Mouse (Mus musculus) embryo, embryonic 9.5 days (tissue): ENCODE results near the gene Xrcc4.
A peak's percentile ranks its signal among the peaks of the same experiment; 100 is the strongest.

ENCODE experiments used
- DNase-seq: peaks from one replicate; pipeline ENCODE4 v3.0.0-alpha.2; 2017; ENCODE audit errors: extremely low spot score

Gene Xrcc4

GRCm38 (mm10) chr13:89739696-89740242 lies 349.6 kb downstream of the Xrcc4 start:
- DNase-seq, result peak; percentile 67

GRCm38 (mm10) chr13:89738776-89739695 lies 350.4 kb downstream of the Xrcc4 start:
- peak; percentile 85 for DNase-seq

GRCm38 (mm10) chr13:89738275-89738674 lies 351.1 kb downstream of the Xrcc4 start:
- no peak for DNase-seq

- DNase-seq, result no peak
These were observed 354.3 kb downstream of the Xrcc4 start for GRCm38 (mm10) chr13:89735111-89735510.

- no peak for DNase-seq
These were observed 362.9 kb downstream of the Xrcc4 start for GRCm38 (mm10) chr13:89726492-89726891.
